Mouse (Mus musculus) heart, postnatal 0 days (tissue): ENCODE data around the gene Ercc6.

Experiments used
- CTCF ChIP-seq: IDR thresholded peaks from 2 replicates; pipeline ENCODE4 v1.5.1; 2016; ENCODE audit warnings: antibody characterized with exemption, control low read depth, low read depth
- EP300 ChIP-seq: IDR thresholded peaks from 2 replicates; pipeline ENCODE4 v1.6.1; 2016; ENCODE audit warnings: antibody characterized with exemption, low read depth

DNA sequence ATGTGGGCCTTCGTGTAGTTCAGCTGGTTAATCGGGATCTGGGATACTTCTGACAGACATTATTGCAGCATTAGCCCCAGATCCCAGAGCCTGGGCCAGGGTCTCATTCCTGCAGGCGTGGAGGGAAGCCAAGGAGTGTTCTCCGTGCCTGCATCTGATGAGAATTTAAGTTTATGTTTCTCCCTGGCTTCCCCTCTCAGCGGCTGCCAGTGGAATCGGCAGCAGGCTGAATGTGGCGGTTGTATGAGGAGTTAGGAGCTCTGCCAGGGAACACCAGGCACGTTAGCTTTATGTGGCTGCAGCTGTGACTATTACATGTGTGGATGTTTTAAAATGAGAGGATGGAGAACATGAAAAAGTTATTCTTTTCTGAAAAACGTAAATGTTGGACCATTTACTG lies 23.4 kb downstream of the Ercc6 start:
- TF ChIP-seq CTCF (no peak), EP300 (no peak)
